Mouse (Mus musculus) lung, postnatal 4 days (tissue): ENCODE results near the gene Cyb5d2.
"Not testable (repeated sequence)": the region's sequence is repeated elsewhere in the genome, so short reads cannot be mapped to it uniquely, and the experiment has no call there.

Experiments used
- DNase-seq, 2 experiments: peaks; one replicate each; pipeline ENCODE4 v3.0.0; 2021

The Cyb5d2 gene

DNA sequence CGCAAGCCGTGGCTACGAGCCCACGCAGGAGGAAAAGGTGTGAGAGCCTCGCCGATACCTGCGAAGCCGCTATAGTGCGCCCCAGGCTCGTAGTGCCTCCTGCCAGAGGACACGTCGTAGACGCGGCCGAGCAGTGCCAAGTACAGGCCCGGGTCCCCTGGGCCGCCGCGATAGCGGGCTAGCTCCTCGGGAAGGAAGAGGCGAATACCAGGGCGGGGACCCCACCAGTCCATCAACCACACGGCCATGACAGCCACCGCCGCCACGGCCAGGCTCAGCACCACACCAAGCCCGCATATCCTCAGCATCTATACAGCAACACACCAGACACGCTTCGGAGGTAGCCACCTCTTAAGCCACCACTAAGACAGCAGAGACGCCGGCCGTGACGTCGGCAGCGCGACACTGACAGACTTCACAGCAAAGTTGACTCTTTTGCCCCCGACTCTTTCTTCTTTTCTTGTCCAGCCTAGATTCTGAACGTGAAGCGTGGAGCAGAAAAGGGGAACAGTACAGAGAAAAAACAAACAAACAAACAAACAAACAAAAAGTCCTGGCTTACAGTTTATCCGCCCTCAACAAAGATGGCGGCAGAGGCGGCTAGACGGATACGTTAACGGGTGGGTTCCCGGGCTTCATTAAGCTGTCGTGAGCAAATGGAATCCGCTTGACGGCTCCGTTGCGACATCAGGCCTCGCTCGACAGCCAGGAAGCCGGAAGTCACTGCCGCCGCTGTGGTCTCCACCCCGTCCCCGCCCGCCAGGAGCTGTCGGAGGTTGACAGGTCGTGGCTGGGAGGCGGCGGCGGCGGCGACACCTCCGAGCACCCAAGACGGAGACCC lies at the start of gene Cyb5d2, which contains the start of gene Zzef1:
Cyb5d2 (minus strand) TSS at position 688 of the 841 bp plus-strand sequence.
Zzef1 (plus strand) TSS at position 772 of the 841 bp plus-strand sequence.
- DNase-seq: peak; percentile 96 to 98

DNA sequence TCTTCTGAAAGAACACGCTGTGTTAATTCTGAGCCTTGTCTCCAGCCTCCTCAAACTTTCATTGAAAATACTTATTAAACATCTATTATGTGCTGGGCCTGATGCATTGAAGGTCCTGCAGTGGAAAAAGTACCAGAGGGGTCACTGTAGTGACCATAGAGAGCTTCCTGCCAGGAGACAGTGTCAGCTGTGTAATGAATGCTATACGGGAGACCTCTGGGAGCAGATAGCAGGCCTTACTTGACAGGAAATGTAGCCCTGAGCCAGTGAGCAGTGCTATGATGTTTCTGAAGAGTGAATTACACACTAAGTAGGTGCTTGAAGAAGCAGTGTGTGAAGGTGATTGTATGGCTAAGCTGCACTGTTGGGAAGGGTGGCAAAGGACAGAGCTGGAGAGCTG lies 49.6 kb upstream of the Cyb5d2 start:
- no peak for DNase-seq

DNA sequence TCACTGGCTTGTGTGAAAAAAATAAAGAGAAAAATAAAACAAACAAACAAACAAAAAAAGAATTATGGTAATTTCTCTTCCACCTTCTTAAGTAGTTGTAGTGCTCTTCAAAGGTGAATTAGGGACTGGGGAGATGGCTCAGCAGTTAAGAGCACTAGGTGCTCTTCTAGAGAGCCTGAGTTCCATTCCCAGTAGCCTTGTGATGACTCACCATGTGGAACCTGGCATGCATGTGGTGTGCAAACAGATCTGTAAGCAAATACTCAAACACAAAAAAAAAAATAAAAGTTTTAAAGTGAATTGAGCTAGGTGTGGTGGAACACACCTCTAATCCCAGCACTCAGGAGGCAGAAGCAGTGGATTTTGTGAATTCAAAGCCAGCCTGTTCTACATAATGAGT lies 47.6 kb upstream of the Cyb5d2 start:
- peak in 1 of 2 experiments; percentile 29 for DNase-seq

- DNase-seq: no peak
Observed at GRCm38 (mm10) chr11:72842731-72843130, 46.8 kb upstream of the Cyb5d2 start.

DNA sequence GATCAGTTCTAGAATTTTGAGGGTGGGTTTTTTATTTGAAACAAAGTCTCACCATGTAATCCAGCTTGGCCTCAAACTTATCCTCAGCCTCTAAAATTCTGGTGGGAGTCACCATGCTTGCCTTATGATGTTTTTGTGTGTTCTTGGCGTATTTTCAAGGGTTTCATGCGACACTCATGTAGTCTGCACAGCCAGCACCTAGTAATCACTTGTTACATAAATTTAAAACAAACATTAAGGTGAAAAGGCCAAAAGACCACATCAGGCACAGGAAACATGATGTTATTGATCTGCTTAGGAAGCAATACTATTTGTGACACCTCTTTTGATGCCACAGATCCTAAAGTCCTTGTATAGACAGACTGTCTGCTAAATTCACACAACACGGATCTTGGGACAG lies 33.9 kb upstream of the Cyb5d2 start:
- DNase-seq: no peak

DNA sequence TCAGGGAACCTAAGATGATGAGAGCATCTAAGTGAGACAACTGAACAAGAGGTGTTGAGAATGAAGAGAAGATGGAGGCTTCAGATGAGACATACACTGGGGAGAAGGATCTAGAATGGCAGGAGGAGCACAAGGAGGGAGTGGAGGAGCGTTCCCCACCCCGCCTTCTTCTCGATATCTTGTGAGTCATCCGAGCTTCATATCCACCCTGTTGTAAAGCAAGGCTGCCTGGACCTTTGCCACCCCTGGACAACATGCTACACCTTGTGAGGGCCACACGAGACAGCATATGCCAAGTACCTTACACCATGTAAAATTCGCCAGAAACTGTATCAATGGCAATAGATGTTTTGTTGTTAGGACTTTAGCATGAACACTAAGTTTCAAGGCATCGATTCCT lies 25.1 kb upstream of the Cyb5d2 start:
- no peak for DNase-seq

- no peak for DNase-seq
Observed at GRCm38 (mm10) chr11:72818067-72818466, 22.1 kb upstream of the Cyb5d2 start.

DNA sequence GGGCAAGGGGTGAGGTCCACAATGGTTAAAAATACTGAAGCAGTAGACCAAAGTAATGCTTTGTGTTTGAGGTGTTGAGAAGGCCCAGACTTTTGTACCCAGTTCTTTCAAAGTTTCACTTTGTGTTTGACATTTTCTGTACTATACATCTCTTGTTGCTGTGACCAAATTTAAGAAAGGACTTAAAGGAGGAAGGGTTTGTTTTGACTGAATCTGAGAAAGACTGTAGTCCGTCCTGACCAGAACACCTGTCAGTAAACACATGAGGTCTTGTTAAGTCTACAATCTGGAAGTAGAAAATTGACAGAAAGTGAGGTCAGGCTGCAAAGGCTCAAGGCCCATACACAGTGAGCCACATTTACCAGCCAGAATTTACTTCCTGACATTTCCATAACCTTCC lies 20.9 kb upstream of the Cyb5d2 start:
- no peak for DNase-seq

- no peak for DNase-seq
Observed at GRCm38 (mm10) chr11:72814188-72814587, 18.2 kb upstream of the Cyb5d2 start.

GRCm38 (mm10) chr11:72813687-72814086 lies 17.7 kb upstream of the Cyb5d2 start:
- DNase-seq: no peak

GRCm38 (mm10) chr11:72807992-72808391 lies 12.1 kb upstream of the Cyb5d2 start:
- no peak for DNase-seq

DNA sequence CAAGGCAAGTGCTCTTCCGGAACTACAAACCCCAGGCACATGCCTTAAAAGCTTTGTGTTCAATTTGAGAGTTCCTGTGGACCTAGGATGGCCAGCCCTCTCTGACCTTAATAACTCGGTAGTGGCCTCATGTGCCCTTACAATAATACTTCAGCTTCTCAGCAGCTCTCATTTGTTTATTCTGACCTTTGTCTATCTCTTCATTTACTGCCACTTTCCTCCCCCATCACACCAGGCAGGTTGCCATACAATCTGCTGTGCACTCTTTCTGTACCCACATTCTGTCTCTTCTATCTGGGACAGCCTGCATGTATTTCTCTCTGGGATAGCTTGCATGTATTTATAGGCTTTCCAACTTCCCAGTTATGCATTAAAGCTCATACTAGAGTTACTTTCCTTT lies 10.6 kb upstream of the Cyb5d2 start:
- no peak for DNase-seq

DNA sequence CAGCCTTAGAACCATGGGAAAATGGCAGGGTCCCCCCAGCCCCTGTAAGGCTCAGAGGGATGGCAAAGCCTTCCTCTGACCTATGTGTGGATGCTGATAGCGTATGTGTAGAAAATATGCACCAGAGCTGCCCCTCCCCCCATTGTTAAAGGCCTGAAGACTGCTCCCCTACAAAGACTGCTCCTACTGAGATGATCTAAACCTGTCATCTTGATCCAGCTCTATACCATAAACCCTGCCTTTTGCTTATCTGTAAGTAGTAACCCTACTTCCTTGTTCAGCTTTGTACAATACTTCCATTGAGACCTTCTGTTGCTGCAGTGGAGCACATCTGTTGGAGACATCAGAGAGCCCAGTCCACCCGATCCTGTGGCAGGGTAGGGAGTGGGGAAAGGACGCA lies 9.3 kb upstream of the Cyb5d2 start:
- no peak for DNase-seq

- no peak for DNase-seq
Observed at GRCm38 (mm10) chr11:72804586-72804985, 8.6 kb upstream of the Cyb5d2 start.

GRCm38 (mm10) chr11:72803038-72803437 lies 7.1 kb upstream of the Cyb5d2 start:
- no peak for DNase-seq

DNA sequence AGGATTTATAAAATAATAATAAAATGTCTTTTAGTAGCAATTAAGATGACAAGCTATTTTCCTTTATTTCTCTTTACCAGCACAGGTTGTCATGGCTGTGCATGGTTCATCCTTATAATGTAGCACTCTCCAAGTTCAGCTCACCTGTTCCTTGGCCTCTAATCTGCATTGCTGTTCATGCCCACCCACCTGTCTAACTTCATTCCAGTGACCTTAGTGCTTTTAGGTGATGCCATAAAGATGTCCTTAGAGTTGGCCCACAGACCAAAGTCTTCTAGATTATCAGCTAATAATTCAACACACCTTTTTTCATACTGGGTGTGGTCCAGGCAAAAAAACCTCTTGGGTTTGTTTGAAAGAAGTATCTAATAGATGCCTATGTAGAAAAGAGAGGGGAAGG lies 5.2 kb upstream of the Cyb5d2 start:
- no peak for DNase-seq

DNA sequence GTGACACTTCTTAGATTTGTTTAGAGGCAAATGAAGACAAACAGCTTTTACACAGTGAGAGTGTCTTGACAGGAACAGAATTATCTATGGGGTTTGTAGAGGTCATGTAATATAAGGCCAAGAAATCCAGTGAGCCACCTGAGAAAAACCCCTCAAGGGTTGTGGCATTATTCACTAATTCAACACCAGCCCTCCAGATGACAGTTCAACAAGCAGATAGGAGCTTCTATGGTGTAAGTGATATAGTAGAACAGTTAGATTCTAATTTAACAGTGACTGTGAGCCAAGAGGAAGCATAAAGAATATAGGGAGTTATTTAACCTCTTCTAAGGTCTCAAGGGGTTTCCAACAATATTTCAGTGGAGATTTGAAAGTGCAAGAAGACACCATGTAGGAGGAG lies 2.2 kb upstream of the Cyb5d2 start:
- DNase-seq: no peak

DNA sequence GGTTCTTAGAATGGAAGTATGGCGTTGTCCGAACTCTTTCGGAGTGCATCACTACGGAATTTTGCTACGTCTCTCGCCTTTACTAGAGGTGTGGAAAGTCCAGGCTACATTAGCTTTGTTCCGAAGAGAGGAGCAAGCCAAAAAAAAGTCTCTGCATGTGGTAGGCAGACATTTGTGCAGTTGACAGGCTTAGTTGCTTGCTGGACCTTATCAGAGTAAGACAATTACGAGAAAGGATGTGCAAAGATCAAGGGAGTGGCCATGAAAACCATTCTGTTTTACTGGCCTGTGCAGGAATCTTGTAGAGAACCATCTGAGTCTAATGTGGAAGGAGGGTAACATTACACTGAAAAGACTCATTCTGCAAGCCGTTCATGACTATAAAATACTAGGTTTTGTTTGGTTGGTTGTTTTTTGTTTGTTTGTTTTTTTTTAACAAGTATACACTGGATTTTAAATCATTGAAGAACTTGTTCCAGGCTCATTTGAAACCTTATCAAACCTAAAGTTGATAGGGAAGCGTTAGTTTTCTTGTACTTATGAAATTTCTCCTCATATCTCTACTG lies 914 bp upstream of the Cyb5d2 start:
- DNase-seq: no peak

DNA sequence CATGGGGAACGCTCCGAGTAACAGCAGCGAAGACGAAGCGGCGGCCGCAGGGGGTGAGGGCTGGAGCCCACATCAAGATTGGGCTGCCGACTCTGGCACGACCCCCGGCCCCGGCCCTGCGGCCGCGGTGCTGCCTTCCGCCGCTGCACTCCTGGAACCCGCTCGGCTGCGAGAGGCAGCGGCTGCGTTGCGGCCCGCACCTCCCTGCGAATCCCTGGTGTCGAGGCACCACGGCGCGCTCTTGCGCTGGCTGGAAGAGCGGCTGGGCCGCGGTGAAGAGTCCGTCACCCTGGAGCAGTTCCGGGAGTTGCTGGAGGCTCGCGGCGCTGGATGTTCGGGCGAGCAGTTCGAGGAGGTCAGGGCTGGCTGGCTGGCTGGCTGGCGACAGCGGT lies 350 bp upstream of the Cyb5d2 start:
- DNase-seq: no peak

DNA sequence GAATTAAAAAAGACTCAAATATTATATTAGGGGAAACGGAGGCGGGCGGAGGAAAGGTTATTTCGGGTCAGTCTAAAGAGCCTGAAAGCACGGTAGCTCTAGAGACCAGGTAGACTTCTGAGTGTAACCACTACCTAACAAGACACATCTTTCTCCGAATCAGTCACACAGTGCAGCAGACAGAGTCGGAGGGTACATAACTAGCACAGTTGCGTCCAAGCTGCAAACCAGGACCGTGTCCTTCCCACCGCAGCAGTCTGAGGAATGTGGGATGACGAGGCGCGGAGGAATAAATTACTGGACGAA lies 840 bp downstream of the Cyb5d2 start:
- no peak for DNase-seq

GRCm38 (mm10) chr11:72792033-72792432 lies 3.9 kb downstream of the Cyb5d2 start:
- no peak for DNase-seq

- DNase-seq: no peak
Observed at GRCm38 (mm10) chr11:72782503-72782902, 13.4 kb downstream of the Cyb5d2 start.

DNA sequence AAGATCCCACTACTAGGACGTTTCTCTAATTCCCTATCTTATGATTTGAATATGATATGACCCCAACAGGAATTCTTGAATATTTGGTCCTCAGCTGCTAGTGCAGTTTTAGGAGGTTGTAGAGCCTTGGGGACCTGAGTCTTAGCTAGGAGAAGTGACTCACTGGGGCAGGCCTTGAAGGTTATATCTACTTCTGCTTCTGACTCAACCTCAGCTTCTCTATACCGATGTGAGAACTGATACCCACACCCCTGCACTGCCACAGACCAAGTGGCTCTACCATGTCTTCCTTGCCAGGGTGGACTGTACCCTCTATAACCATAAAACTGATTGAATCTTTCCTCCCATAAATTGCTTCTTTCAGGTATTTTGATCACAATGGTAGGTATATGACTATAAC lies 13.8 kb downstream of the Cyb5d2 start:
- DNase-seq: no peak

DNA sequence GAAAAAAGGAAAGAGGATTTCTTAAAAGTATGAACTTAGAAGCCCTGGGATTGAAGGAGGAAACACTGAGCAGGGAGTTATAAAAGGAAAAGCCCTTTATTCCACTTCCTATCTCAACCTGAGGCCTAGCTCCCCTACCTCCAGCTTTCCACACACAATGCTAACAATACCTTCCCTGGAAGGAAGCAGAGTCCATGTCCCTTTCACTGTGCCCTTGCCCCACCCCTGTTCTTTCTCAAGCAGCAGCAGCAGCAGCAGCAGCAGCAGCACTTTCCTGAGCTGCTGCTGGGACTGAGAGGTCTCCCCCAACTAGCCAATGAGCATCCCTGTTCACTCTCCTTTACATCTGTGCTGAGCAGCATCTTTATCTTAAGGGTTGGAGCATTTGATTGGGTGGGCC lies 17.0 kb downstream of the Cyb5d2 start:
- no peak for DNase-seq

- DNase-seq: not testable (repeated sequence)
Observed at GRCm38 (mm10) chr11:72772611-72773010, 23.3 kb downstream of the Cyb5d2 start.
